Mouse (Mus musculus) ES-E14 (cell line): Measurements from ENCODE around the gene Patz1.

Experiments
- CHD2 ChIP-seq: IDR thresholded peaks from 2 replicates; pipeline ENCODE4 v1.6.1; 2014; ENCODE audit warnings: mild to moderate bottlenecking, low read depth, low read length, inconsistent platforms
- HCFC1 ChIP-seq: IDR thresholded peaks from 2 replicates; pipeline ENCODE4 v1.6.1; 2012; ENCODE audit warnings: low read length, inconsistent platforms, borderline replicate concordance; ENCODE audit not compliant: insufficient read depth
- MAFK ChIP-seq: IDR thresholded peaks from 2 replicates; pipeline ENCODE4 v1.6.1; 2014; ENCODE audit warnings: mild to moderate bottlenecking, low read depth, low read length, inconsistent platforms; ENCODE audit not compliant: insufficient read depth
- ZC3H11A ChIP-seq: IDR thresholded peaks from 2 replicates; pipeline ENCODE4 v1.6.1; 2012; ENCODE audit warnings: low read depth, mild to moderate bottlenecking, inconsistent platforms, low read length, borderline replicate concordance
- ZNF384 ChIP-seq: IDR thresholded peaks from 2 replicates; pipeline ENCODE4 v1.6.1; 2012; ENCODE audit warnings: low read depth, low read length, inconsistent platforms

GRCm38 (mm10) chr11:3287921-3288320 lies 753 bp upstream of the Patz1 start:
- TF ChIP-seq MAFK (no peak), ZC3H11A (no peak), ZNF384 (no peak), HCFC1 (no peak), CHD2 (no peak)
